Comparison of ENCODE assay signal across 19 mouse cellular contexts in the genomic region with DNA sequence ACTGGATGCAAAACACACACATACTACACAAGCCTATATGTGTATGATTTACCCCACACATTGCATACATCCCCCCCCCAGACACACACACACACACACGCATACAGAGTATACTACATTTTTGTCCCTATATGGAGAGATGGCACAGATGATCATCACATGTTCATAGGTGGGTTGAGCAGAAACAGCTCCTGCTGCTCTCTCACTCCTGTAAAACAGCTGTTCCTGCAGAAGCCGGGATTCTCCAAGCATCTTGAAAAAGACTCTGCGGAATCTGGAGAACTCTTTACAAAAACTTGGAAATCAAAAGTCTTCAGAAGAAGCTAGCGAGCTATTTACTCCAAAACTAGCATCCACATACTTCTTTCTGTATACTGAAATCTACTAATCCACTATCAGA.
"Had no signal": no experiment of that assay in that cellular context is flagged by ENCODE, and none has a peak within 500 bp of the region (broad histone marks: within the 10 kb centered on the region; RNA-seq: fewer than 3 reads in every experiment).

No protein-coding gene starts in this region.

- H3K9ac ChIP-seq: liver, embryonic 14.5 days; lung, embryonic 15.5 days; neural tube, embryonic 13.5 days; stomach, embryonic 15.5 days had no signal

- H3K27me3 ChIP-seq: lung, embryonic 15.5 days; neural tube, embryonic 13.5 days; stomach, embryonic 15.5 days had no signal

- H3K4me3 ChIP-seq: lung, embryonic 15.5 days; megakaryocyte, embryonic 14.5 days; midbrain, embryonic 10.5 days; myocyte; neural tube, embryonic 13.5 days; stomach, embryonic 15.5 days had no signal

- H3K4me2 ChIP-seq: lung, embryonic 15.5 days; neural tube, embryonic 13.5 days; stomach, embryonic 15.5 days had no signal

- H3K27ac ChIP-seq: liver, embryonic 14.5 days; lung, embryonic 15.5 days; midbrain, embryonic 10.5 days; neural tube, embryonic 13.5 days; stomach, embryonic 15.5 days had no signal

- H3K36me3 ChIP-seq: lung, embryonic 15.5 days; midbrain, embryonic 10.5 days; neural tube, embryonic 13.5 days; stomach, embryonic 15.5 days had no signal

- H3K4me1 ChIP-seq: lung, embryonic 15.5 days; midbrain, embryonic 10.5 days; stomach, embryonic 15.5 days had no signal

- H3K9me3 ChIP-seq: lung, embryonic 15.5 days; megakaryocyte, embryonic 14.5 days; midbrain, embryonic 10.5 days; neural tube, embryonic 13.5 days; stomach, embryonic 15.5 days had no signal

- DNase-seq: kidney, adult 9 months; kidney, postnatal 14 days; kidney, postnatal 4 days; left cerebral cortex, postnatal 4 days; lung, adult 18-20 months; lung, postnatal 10 days; lung, postnatal 36 days; midbrain, embryonic 14.5 days; retina, postnatal 1 day; right cerebral cortex, postnatal 25 days; spleen, adult 18-20 months; thymus, postnatal 25 days had no signal
